Mouse (Mus musculus) neural tube, embryonic 15.5 days (tissue): Measurements from ENCODE around the gene Zcchc24. TPM values are rescaled to one million over a fixed set of nuclear protein-coding genes. Genes with fewer than 3 reads are reported as not detected.
A peak's percentile ranks its signal among the peaks of the same experiment; 100 is the strongest.

Experiments
- ATAC-seq: fragments of 200-750 bp; cut with Nextera tagmentation; 2 replicates; pipeline ENCODE4 v1.8.0; 2017; ENCODE audit warnings: mild to moderate bottlenecking, moderate TSS enrichment, moderate library complexity; ENCODE audit not compliant: low FRiP score
- H3K27ac ChIP-seq: fragments of 300-500 bp; sonication (generic); replicated peaks from 2 replicates; pipeline ENCODE4 v1.5.1; 2015; ENCODE audit warnings: mild to moderate bottlenecking, inconsistent platforms
- H3K27me3 ChIP-seq: fragments of 300-500 bp; sonication (generic); replicated peaks from 2 replicates; pipeline ENCODE4 v1.6.1; 2015; ENCODE audit warnings: inconsistent platforms
- H3K36me3 ChIP-seq: fragments of 300-500 bp; sonication (generic); 2 replicates; pipeline ENCODE4 v1.6.1; 2015; ENCODE audit warnings: inconsistent platforms
- H3K4me1 ChIP-seq: fragments of 300-500 bp; sonication (generic); 2 replicates; pipeline ENCODE4 v1.6.1; 2015; ENCODE audit warnings: inconsistent platforms
- H3K4me2 ChIP-seq: fragments of 300-500 bp; sonication (generic); 2 replicates; pipeline ENCODE4 v1.6.1; 2015; ENCODE audit warnings: inconsistent platforms, mild to moderate bottlenecking, moderate library complexity
- H3K4me3 ChIP-seq: fragments of 300-500 bp; sonication (generic); replicated peaks from 2 replicates; pipeline ENCODE4 v1.5.1; 2015; ENCODE audit warnings: mild to moderate bottlenecking, inconsistent platforms
- H3K9ac ChIP-seq: fragments of 300-500 bp; sonication (generic); replicated peaks from 2 replicates; pipeline ENCODE4 v1.6.1; 2015; ENCODE audit warnings: mild to moderate bottlenecking, inconsistent platforms
- H3K9me3 ChIP-seq: fragments of 300-500 bp; sonication (generic); replicated peaks from 2 replicates; pipeline ENCODE4 v1.6.1; 2016; ENCODE audit warnings: inconsistent platforms
- WGBS: fragments of 180-500 bp; shearing (Covaris S2); methylation state at CpG from one replicate; pipeline ENCODE4 v1.1.7; 2015; ENCODE audit warnings: mixed read lengths; 5-methylcytosine and 5-hydroxymethylcytosine counted together
- polyA plus RNA-seq: library from polyadenylated mRNA; unstranded; fragments of >200 nt; fragmentation: Nextera tagmentation; extraction: Ambion mirVana; gene quantifications from 2 replicates; pipeline ENCODE4 v1.2.1, GENCODE M21; 2015

Zcchc24 gene
- polyA plus RNA-seq, 1 experiment from 2014 or later = 13.4 TPM

DNA sequence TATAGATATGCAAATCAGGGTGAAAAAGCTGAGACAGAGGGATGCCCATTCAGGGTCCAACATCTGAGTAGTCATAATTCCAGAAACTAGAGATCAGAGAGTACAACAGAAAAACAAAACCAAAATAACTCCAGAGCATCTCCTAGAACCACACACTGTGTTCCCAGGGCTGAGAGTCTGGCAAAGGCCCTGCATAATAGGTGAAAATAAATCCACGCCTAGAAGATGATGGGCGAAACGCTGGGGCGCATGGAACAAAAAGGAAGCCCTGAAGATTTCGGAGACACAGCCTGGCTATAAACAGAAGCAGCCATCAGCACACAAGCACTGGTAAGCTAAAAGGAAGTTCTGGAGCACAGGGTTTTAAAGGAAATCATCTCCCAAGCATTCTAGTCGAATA is 26.2 kb upstream of the Zcchc24 start:
- no peaks in the 10 kb centered on the region; the same call in 1 of the 2 replicates for H3K27me3 ChIP-seq
- H3K27ac ChIP-seq = 0 out of 2 replicates have a peak overlapping the region, but pooled peaks have one; percentile 51
- WGBS = 58% methylated on average over 6 of the region's 6 CpGs
- H3K4me2 ChIP-seq = no peak overlapping the region
- H3K4me1 ChIP-seq = peaks cover 5% of the 10 kb centered on the region
- H3K9me3 ChIP-seq = no peaks in the 10 kb centered on the region
- no peak overlapping the region for H3K4me3 ChIP-seq
- no peaks in the 10 kb centered on the region for H3K36me3 ChIP-seq
- no peak overlapping the region for H3K9ac ChIP-seq
- ATAC-seq = no peak

DNA sequence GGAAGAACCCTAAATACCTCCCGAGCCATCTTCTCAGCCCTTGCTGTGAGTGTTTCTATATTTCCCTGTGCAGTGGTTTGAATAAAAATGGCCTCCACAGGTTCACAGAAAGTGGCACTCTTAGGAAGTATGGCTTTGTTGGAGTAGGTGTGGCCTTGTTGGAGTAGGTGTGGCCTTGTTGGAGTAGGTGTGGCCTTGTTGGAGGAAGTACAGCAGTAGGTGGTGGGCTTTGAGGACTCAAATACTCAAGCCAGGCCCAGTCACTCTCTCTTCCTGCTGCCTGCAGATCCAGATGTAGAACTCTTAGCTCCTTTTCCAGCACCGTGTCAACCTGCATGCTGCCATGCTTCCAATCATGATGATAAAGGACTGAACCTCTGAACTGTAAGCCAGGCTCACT is 25.5 kb upstream of the Zcchc24 start:
- Histone ChIP-seq H3K4me1 (no peaks in the 10 kb centered on the region), H3K36me3 (no peaks in the 10 kb centered on the region), H3K9ac (no peak overlapping the region), H3K27me3 (no peaks in the 10 kb centered on the region), H3K9me3 (no peaks in the 10 kb centered on the region), H3K4me3 (no peak overlapping the region), H3K4me2 (no peak overlapping the region), H3K27ac (no peak overlapping the region)
- ATAC-seq = no peak
- WGBS = 97% methylated on average over 2 of the region's 2 CpGs

DNA sequence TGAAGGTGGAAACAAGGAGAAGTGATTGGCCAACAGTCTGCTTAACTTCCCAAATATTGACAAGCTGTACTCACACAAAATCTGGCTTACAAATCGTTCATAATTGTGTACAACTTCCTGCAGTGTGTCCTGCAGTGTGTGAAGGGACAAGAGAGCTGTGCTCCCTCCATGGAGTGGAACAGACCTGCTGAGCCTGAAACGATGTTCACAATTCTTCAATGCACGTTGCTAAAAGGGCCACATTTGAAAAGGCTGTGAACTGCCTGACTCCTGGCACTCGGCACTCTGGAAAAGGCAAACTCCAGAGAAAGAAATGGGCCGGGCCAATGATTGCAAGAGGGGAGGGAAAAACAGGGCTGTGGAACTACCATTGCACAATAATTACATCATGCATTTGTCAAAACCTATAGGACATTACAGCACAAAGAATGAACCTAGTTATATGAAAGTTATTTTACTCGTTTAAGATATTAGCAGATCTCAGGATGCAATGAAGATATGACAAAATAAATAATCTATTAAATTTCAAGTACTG is 22.0 kb upstream of the Zcchc24 start:
- 65% methylated on average over 6 of the region's 6 CpGs for WGBS
- H3K36me3 ChIP-seq = no peaks in the 10 kb centered on the region
- no peak overlapping the region for H3K4me3 ChIP-seq
- no peak overlapping the region for H3K9ac ChIP-seq
- peaks cover 6% of the 10 kb centered on the region; the same call in 1 of the 2 replicates for H3K4me1 ChIP-seq
- no peaks in the 10 kb centered on the region for H3K9me3 ChIP-seq
- H3K27me3 ChIP-seq = no peaks in the 10 kb centered on the region
- H3K27ac ChIP-seq = no peak overlapping the region
- no peak overlapping the region for H3K4me2 ChIP-seq
- no peak for ATAC-seq

DNA sequence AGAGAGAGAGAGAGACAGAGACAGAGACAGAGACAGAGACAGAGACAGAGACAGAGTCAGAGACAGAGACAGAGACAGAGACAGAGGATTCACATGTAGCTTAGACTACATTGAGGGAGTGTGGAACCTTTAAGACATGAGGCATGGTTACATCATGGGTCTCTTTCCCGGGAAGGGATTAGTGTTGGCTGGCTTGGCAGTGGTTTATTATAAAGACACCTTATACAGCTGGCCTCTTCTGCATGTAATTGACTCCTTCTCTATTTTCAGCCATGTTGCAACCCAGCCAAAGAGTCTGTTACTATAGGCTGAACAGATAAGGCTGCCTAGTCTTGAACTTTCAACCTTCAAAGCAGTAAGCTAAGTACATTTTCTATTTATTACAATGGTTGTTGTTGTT is 21.1 kb upstream of the Zcchc24 start:
- Histone ChIP-seq H3K9ac (no peak overlapping the region), H3K4me3 (no peak overlapping the region), H3K4me1 (peaks cover 6% of the 10 kb centered on the region; the same call in 1 of the 2 replicates), H3K9me3 (no peaks in the 10 kb centered on the region), H3K27me3 (no peaks in the 10 kb centered on the region), H3K36me3 (no peaks in the 10 kb centered on the region), H3K27ac (no peak overlapping the region), H3K4me2 (no peak overlapping the region)
- 76% methylated on average over 1 of the region's 1 CpGs for WGBS
- no peak for ATAC-seq

DNA sequence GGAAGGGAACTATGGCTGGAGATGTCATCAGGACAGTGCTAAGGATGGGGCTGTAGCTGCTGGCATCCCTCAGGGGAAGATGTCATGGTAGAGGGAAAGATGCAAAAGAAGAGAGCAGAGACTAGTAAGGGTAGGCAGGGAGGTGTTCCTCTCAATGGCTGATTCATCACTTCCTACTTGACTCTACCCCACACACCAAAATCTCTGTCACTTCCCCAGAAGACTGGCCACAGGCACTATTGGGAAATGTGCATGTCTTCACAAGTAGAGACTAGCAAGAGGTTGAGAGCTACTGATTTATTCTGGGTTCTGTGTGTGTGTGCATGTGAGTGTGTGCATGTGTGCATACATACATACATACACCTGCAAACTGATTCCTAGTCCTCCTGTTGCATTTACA is 20.4 kb upstream of the Zcchc24 start:
- no peak overlapping the region for H3K27ac ChIP-seq
- no peaks in the 10 kb centered on the region for H3K36me3 ChIP-seq
- no peak overlapping the region for H3K9ac ChIP-seq
- H3K9me3 ChIP-seq = no peaks in the 10 kb centered on the region
- no peak overlapping the region for H3K4me3 ChIP-seq
- no peaks in the 10 kb centered on the region for H3K27me3 ChIP-seq
- H3K4me1 ChIP-seq = peaks cover 6% of the 10 kb centered on the region; the same call in 1 of the 2 replicates
- H3K4me2 ChIP-seq = no peak overlapping the region
- ATAC-seq = no peak

DNA sequence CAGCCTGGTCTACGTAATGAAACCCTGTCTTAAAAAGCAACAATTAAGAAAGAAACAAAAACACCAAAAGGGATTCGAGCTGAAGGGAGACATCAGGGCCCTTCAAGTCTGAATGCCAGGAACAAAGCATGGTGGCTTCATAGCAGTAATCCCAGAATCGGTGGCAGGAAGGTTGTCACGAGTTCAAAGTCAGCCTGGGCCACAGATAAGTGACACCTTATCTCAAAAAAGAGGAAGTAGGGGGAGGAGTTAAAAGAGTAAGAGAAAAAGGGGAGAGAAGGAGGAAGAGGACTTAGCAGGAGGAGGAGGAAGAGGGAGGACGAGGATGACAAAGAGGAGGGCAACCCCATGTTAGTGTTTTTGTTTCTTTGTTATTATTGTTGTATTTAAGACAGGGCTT is 19.4 kb upstream of the Zcchc24 start:
- no peak for ATAC-seq
- H3K27me3 ChIP-seq = no peaks in the 10 kb centered on the region
- H3K9ac ChIP-seq = no peak overlapping the region
- H3K4me3 ChIP-seq = no peak overlapping the region
- H3K36me3 ChIP-seq = no peaks in the 10 kb centered on the region
- WGBS = 81% methylated on average over 5 of the region's 5 CpGs
- no peak overlapping the region for H3K27ac ChIP-seq
- peaks cover 8% of the 10 kb centered on the region; the same call in 1 of the 2 replicates for H3K4me1 ChIP-seq
- no peaks in the 10 kb centered on the region for H3K9me3 ChIP-seq
- no peak overlapping the region for H3K4me2 ChIP-seq

DNA sequence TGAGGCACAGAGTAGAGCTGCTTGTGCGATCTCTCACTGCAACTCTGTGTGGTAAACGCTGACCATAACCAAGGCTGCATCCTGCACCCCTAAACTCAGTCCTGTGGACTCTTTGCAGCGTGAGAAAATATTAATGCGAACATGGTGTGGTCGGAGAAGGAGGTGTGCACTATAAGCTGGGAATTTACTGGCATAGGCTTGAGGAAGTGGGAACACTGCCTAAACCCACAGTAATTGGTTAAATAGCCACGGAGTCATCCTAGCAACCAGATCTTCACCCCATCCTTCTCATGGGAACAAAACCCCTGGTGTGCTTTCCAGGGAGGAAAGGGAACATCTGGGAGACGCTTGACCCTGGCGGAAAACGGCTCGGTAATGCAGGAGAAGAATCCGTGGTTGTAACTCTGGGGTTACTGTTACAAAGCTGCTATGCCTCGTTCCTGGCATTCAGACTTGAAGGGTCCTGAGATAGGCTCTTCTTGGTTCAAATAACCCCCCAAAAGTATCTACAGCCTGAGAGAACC is 18.6 kb upstream of the Zcchc24 start:
- no peaks in the 10 kb centered on the region for H3K9me3 ChIP-seq
- 0 out of 2 replicates have a peak overlapping the region, but pooled peaks have one; percentile 4 for H3K27ac ChIP-seq
- 71% methylated on average over 12 of the region's 12 CpGs for WGBS
- H3K4me2 ChIP-seq = no peak overlapping the region
- H3K4me1 ChIP-seq = peaks cover 13% of the 10 kb centered on the region; the same call in 1 of the 2 replicates
- no peaks in the 10 kb centered on the region for H3K36me3 ChIP-seq
- no peak overlapping the region for H3K9ac ChIP-seq
- no peak overlapping the region for H3K4me3 ChIP-seq
- H3K27me3 ChIP-seq = no peaks in the 10 kb centered on the region
- no peak for ATAC-seq

DNA sequence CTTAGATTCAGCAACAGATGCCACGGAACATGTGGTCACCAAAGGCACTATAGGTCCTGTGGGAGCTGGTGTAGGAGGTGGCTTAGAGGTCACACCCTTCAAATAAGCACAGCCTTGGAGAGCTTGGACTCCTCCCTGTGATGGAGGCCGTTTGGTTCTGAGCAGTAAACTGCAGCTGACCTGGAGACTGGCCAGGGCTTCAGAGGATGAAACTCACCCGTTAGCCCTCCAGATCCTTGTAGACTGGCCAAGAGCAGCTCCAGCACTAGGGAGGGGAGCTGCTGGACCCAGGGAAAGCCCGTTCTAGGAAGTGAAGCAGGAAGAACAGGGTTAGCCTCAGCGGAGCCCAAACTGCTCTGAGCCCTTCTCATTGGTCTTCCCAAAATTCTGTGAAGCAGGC is 18.1 kb upstream of the Zcchc24 start:
- Histone ChIP-seq H3K4me3 (no peak overlapping the region), H3K4me1 (peaks cover 13% of the 10 kb centered on the region; the same call in 1 of the 2 replicates), H3K27ac (0 out of 2 replicates have a peak overlapping the region, but pooled peaks have one; percentile 4), H3K9me3 (no peaks in the 10 kb centered on the region), H3K27me3 (no peaks in the 10 kb centered on the region), H3K9ac (no peak overlapping the region), H3K4me2 (no peak overlapping the region), H3K36me3 (no peaks in the 10 kb centered on the region)
- WGBS = 62% methylated on average over 5 of the region's 5 CpGs
- ATAC-seq = no peak

DNA sequence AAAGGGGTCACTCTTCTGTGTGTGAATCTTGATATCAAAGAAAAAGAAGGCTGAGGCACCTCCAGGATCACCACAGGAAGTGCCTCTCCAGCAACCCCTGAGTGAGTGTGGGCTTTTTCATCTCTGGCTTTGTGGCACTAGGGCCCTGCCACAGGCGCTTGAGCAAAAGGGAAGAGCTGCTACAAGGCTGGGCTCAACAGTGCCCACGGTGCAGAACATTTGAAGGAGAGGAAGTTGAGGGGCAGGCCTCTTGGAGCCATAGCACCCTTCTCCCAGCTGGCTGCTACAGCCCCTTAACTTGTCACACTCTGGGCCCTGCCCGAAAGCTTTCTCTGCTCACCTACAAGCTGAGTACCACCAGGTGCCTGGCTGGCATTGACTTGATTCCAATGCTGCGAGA is 16.4 kb upstream of the Zcchc24 start:
- Histone ChIP-seq H3K9ac (no peak overlapping the region), H3K4me3 (no peak overlapping the region), H3K36me3 (no peaks in the 10 kb centered on the region), H3K4me1 (peaks cover 13% of the 10 kb centered on the region; the same call in 1 of the 2 replicates), H3K27ac (no peak overlapping the region), H3K27me3 (no peaks in the 10 kb centered on the region), H3K9me3 (no peaks in the 10 kb centered on the region), H3K4me2 (no peak overlapping the region)
- ATAC-seq = no peak
- 91% methylated on average over 4 of the region's 4 CpGs for WGBS

DNA sequence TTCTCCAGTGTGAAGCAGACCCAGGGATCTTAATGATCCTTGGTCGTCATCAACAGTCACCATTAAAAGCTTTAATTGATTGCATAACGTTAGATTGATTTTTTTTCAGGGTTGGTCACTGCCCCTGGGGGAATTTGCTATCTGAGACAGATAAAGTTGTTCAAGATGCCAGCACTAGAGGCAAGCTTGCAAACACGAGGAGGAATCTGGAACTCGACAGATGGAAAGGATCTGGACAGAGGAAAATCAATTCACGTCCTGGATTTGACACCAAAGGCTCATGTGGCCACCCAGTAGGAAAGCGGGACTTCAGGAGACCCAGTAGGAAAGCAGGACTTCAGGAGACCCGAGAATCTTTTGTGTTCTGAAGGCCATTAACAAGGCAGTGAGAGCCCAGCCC is 14.4 kb upstream of the Zcchc24 start:
- H3K4me1 ChIP-seq = peaks cover 13% of the 10 kb centered on the region; the same call in 1 of the 2 replicates
- no peaks in the 10 kb centered on the region for H3K9me3 ChIP-seq
- H3K9ac ChIP-seq = no peak overlapping the region
- no peak overlapping the region for H3K4me2 ChIP-seq
- ATAC-seq = no peak
- no peaks in the 10 kb centered on the region for H3K27me3 ChIP-seq
- no peaks in the 10 kb centered on the region for H3K36me3 ChIP-seq
- H3K27ac ChIP-seq = no peak overlapping the region
- no peak overlapping the region for H3K4me3 ChIP-seq
- 52% methylated on average over 7 of the region's 7 CpGs for WGBS

DNA sequence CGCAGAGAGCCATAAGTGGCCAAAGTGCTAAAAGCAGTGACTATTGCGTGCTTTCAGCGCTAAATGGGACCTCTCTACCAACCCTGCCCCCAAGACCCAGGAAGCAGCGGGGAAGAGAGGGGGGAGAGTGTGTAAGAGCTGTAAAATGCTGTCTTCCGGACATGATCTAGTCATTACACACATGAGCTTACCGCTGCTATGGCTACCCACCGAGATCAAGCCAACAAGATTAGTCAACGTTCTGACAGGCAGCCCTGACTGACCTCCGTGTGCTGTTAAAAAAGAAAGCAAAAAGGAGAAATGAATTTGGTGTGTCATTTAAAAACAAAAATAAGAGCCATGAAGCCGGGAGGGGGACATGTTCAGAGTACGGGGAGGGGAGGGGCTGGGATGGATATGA is 11.8 kb upstream of the Zcchc24 start:
- 74% methylated on average over 11 of the region's 11 CpGs for WGBS
- Histone ChIP-seq H3K4me1 (peaks cover 8% of the 10 kb centered on the region; the same call in 1 of the 2 replicates), H3K27ac (no peak overlapping the region), H3K9ac (no peak overlapping the region), H3K36me3 (no peaks in the 10 kb centered on the region), H3K9me3 (no peaks in the 10 kb centered on the region), H3K27me3 (no peaks in the 10 kb centered on the region), H3K4me3 (no peak overlapping the region), H3K4me2 (no peak overlapping the region)
- no peak for ATAC-seq

DNA sequence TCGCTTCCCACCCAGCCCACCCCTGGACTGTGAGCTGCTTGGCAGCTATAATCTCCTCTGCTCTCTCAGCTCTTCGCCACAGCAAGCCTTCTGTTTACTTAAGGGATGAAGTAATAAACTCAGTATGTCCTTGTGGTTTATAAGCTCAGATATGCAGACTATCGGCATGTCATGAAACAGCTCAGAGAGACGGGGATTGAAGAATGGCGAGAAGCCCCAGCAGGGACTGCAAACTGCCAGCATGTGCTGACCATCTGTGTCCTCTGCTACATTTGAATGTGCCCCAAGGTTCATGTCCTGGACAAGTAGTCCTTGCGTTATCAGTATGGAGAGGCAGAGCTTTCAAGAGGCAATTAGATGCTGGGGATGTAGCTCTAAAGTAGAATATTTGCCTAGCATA is 7.5 kb upstream of the Zcchc24 start:
- Histone ChIP-seq H3K27me3 (no peaks in the 10 kb centered on the region), H3K27ac (no peak overlapping the region), H3K4me1 (0 out of 2 replicates have a peak, but pooled peaks cover 2% of the 10 kb centered on the region), H3K36me3 (no peaks in the 10 kb centered on the region), H3K9ac (no peak overlapping the region), H3K4me2 (no peak overlapping the region), H3K4me3 (no peak overlapping the region), H3K9me3 (no peaks in the 10 kb centered on the region)
- 83% methylated on average over 6 of the region's 6 CpGs for WGBS
- ATAC-seq = no peak
